Mouse (Mus musculus) megakaryocyte-erythroid progenitor cell, adult 5-6 weeks (primary cell): Measurements from ENCODE around the gene Tmc8. TPM values are rescaled to one million over a fixed set of nuclear protein-coding genes. Genes with fewer than 3 reads are reported as not detected.

Experiments
- ATAC-seq: replicated peaks from 2 replicates; pipeline ENCODE4 v1.8.0; 2016; ENCODE audit warnings: mild to moderate bottlenecking, inconsistent platforms; ENCODE audit not compliant: severe bottlenecking, poor library complexity, low FRiP score, low TSS enrichment
- total RNA-seq, 2 experiments: library from RNA; stranded (forward) in 1 of 2; stranded (reverse) in 1 of 2; fragments of 200-1000, 215-1000 nt in 1 of 2; fragments of >200 nt in 1 of 2; fragmentation: Nextera tagmentation in 1 of 2; gene quantifications; 2 replicates each; pipeline ENCODE4 v1.2.3; 2014 to 2017

Gene Tmc8
- total RNA-seq, 2 experiments from 2014 or later: 11.3 to 38.2 TPM

DNA sequence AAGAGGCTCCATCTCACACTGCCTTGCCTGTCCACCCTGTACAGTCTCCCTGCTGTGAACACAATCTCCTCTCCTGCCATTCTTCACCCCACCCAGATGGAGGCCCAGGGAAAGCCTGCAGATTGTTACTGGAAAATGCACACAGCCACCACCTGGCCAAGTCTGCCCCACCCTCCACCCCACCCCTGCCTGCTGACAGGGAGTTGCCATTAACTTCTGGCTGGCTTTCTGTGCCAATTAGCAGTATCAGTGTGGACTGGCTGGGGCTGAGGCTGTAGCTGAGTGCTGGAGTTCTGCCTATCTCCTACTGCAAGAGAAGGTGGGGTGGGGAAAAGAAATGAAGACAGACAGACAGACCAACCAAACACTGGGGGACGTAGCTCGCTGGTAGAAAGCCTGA is 56.7 kb downstream of the Tmc8 start:
- ATAC-seq: peak; percentile 92

GRCm38 (mm10) chr11:117839021-117839420 is 57.1 kb downstream of the Tmc8 start:
- peak; percentile 14; the same call in 1 of the 2 replicates for ATAC-seq

DNA sequence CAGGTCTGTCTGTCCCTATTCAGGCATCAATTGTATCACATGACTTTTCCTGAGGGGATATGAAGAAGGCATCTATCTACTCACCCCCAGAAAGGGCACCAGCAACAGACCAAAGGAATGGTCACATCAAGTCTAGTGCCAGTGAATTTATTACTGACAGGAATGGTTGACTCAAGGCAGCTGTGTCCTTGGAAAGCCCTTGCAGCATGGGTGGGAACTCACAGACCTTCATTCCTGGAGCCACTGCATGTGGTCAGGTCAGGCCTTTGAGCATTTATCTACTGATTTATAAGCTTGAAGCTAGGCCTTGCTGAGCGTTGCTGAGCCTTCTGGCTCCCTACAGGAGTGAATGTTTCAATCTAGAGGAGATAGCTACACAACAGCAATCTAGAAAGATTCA is 59.0 kb downstream of the Tmc8 start:
- no peak for ATAC-seq

Other genes starting within 250 kb of the Tmc8 start
- 27.1 and 32.2 TPM in 2 replicates for gene Tnrc6c, start 127.8 kb upstream of the Tmc8 start, total RNA-seq (2014; fragmentation: Nextera tagmentation)
- 15.8 and 18.0 TPM in 2 replicates for gene Tnrc6c, start 127.8 kb upstream of the Tmc8 start, total RNA-seq (2017)
- gene Tmc6, start 122 bp downstream of the Tmc8 start, total RNA-seq (2014; fragmentation: Nextera tagmentation): 101 and 172 TPM in 2 replicates
- gene Tmc6, start 122 bp downstream of the Tmc8 start, total RNA-seq (2017): 13.6 and 39.7 TPM in 2 replicates
- gene 6030468B19Rik, start 15.6 kb downstream of the Tmc8 start, total RNA-seq (2014; fragmentation: Nextera tagmentation): 5.8 and 6.8 TPM in 2 replicates
- 1.8 and 4.2 TPM in 2 replicates for gene 6030468B19Rik, start 15.6 kb downstream of the Tmc8 start, total RNA-seq (2017)
- 0.45 and 7.0 TPM in 2 replicates for gene Gm20708, start 27.6 kb downstream of the Tmc8 start, total RNA-seq (2014; fragmentation: Nextera tagmentation)
- gene Gm20708, start 27.6 kb downstream of the Tmc8 start, total RNA-seq (2017): 3.5 TPM in 1 of 2 replicates, not detected in the other
- 166 and 173 TPM in 2 replicates for gene Syngr2, start 27.6 kb downstream of the Tmc8 start, total RNA-seq (2014; fragmentation: Nextera tagmentation)
- 83.2 and 116 TPM in 2 replicates for gene Syngr2, start 27.6 kb downstream of the Tmc8 start, total RNA-seq (2017)
- 7.2 and 9.4 TPM in 2 replicates for gene Afmid, start 43.8 kb downstream of the Tmc8 start, total RNA-seq (2014; fragmentation: Nextera tagmentation)
- 0.70 and 1.0 TPM in 2 replicates for gene Afmid, start 43.8 kb downstream of the Tmc8 start, total RNA-seq (2017)
- gene Tk1, start 44.0 kb downstream of the Tmc8 start, total RNA-seq (2014; fragmentation: Nextera tagmentation): 191 and 266 TPM in 2 replicates
- 46.7 and 52.5 TPM in 2 replicates for gene Tk1, start 44.0 kb downstream of the Tmc8 start, total RNA-seq (2017)
- gene Birc5, start 67.2 kb downstream of the Tmc8 start, total RNA-seq (2014; fragmentation: Nextera tagmentation): 164 and 220 TPM in 2 replicates
- gene Birc5, start 67.2 kb downstream of the Tmc8 start, total RNA-seq (2017): 144 and 182 TPM in 2 replicates
- gene Tmem235, start 78.7 kb downstream of the Tmc8 start, total RNA-seq (2014; fragmentation: Nextera tagmentation): not detected in 2 replicates
- not detected in 2 replicates for gene Tmem235, start 78.7 kb downstream of the Tmc8 start, total RNA-seq (2017)
- gene Tha1, start 91.4 kb downstream of the Tmc8 start, total RNA-seq (2014; fragmentation: Nextera tagmentation): 1.8 and 4.9 TPM in 2 replicates
- 2.8 and 3.8 TPM in 2 replicates for gene Tha1, start 91.4 kb downstream of the Tmc8 start, total RNA-seq (2017)
- gene Socs3, start 188.0 kb downstream of the Tmc8 start, total RNA-seq (2014; fragmentation: Nextera tagmentation): not detected in 2 replicates
- gene Socs3, start 188.0 kb downstream of the Tmc8 start, total RNA-seq (2017): 2.0 and 3.5 TPM in 2 replicates
- 20.5 and 27.5 TPM in 2 replicates for gene Pgs1, start 204.2 kb downstream of the Tmc8 start, total RNA-seq (2014; fragmentation: Nextera tagmentation)
- 5.6 and 6.4 TPM in 2 replicates for gene Pgs1, start 204.2 kb downstream of the Tmc8 start, total RNA-seq (2017)